Mouse (Mus musculus): Measurements from ENCODE around the gene Pdxp. TPM values are rescaled to one million over a fixed set of nuclear protein-coding genes. Genes with fewer than 3 reads are reported as not detected.

Pdxp gene
- polyA plus RNA-seq, 1 experiment = 33.1 TPM

GRCm38 (mm10) chr15:78873803-78874435 is 39.8 kb upstream of the Pdxp start:
- TF ChIP-seq CEBPB (IDR thresholded peaks at IDR 0.05; ENCODE audit: insufficient read depth, poor library complexity, severe bottlenecking) = no peak
- no peak for TF ChIP-seq E2F4 (IDR thresholded peaks at IDR 0.05; ENCODE audit: insufficient read depth)
- no peak for TF ChIP-seq SRF (IDR thresholded peaks at IDR 0.05; ENCODE audit: control insufficient read depth, insufficient read length, low read depth)
- no peak for TF ChIP-seq TCF3 (IDR thresholded peaks at IDR 0.05; ENCODE audit: insufficient read length, low read depth)
- no peak for TF ChIP-seq POLR2AphosphoS2 (IDR thresholded peaks at IDR 0.05; ENCODE audit: insufficient read length, low read depth)
- no peak for TF ChIP-seq MAX (IDR thresholded peaks at IDR 0.05; ENCODE audit: low read depth)
- no peak for TF ChIP-seq MYOD1 (IDR thresholded peaks at IDR 0.05; ENCODE audit: control insufficient read depth in 1 of 3, insufficient read length in 2 of 3, low read depth in 2 of 3)
- no peak for TF ChIP-seq POLR2A (IDR thresholded peaks at IDR 0.05; ENCODE audit: insufficient read length, low read depth)
- TF ChIP-seq TCF12 (IDR thresholded peaks at IDR 0.05; ENCODE audit: insufficient read depth, poor library complexity, severe bottlenecking) = no peak
- TF ChIP-seq USF1 (IDR thresholded peaks at IDR 0.05; ENCODE audit: low read depth) = no peak
- no peak for TF ChIP-seq REST (IDR thresholded peaks at IDR 0.05; ENCODE audit: insufficient read depth, insufficient read length)
- TF ChIP-seq MYOG (IDR thresholded peaks at IDR 0.05; ENCODE audit: control insufficient read depth in 1 of 3, insufficient read depth in 1 of 3, insufficient read length in 2 of 3, low read depth in 2 of 3) = no peak
- Histone ChIP-seq H3ac (ENCODE audit: control insufficient read depth, insufficient read length) (no peak overlapping the region), H3K36me3 (ENCODE audit: control insufficient read depth, insufficient read depth) (no peaks in the 10 kb centered on the region), H3K4me2 (ENCODE audit: low read depth) (no peak overlapping the region), H3K27me3 (ENCODE audit: control insufficient read depth, insufficient read depth, insufficient read length) (no peaks in the 10 kb centered on the region), H3K79me2 (ENCODE audit: control insufficient read depth, insufficient read depth) (peaks cover 9% of the 10 kb centered on the region), H3K4me3 (no peak overlapping the region)

- peaks cover 9% of the 10 kb centered on the region for H3K79me2 ChIP-seq (ENCODE audit: control insufficient read depth, insufficient read depth)
- H3K4me3 ChIP-seq = no peak overlapping the region
- H3K4me2 ChIP-seq (ENCODE audit: low read depth) = no peak overlapping the region
- TF ChIP-seq SRF (IDR thresholded peaks at IDR 0.05; ENCODE audit: control insufficient read depth, insufficient read length, low read depth) = no peak
- TF ChIP-seq REST (IDR thresholded peaks at IDR 0.05; ENCODE audit: insufficient read depth, insufficient read length) = no peak
- TF ChIP-seq MYOG (IDR thresholded peaks at IDR 0.05; ENCODE audit: control insufficient read depth in 1 of 3, insufficient read depth in 1 of 3, insufficient read length in 2 of 3, low read depth in 2 of 3) = no peak
- TF ChIP-seq TCF3 (IDR thresholded peaks at IDR 0.05; ENCODE audit: insufficient read length, low read depth) = no peak
- no peak for TF ChIP-seq MAX (IDR thresholded peaks at IDR 0.05; ENCODE audit: low read depth)
- TF ChIP-seq POLR2AphosphoS2 (IDR thresholded peaks at IDR 0.05; ENCODE audit: insufficient read length, low read depth) = no peak
- H3K36me3 ChIP-seq (ENCODE audit: control insufficient read depth, insufficient read depth) = no peaks in the 10 kb centered on the region
- no peak overlapping the region for H3ac ChIP-seq (ENCODE audit: control insufficient read depth, insufficient read length)
- no peaks in the 10 kb centered on the region for H3K27me3 ChIP-seq (ENCODE audit: control insufficient read depth, insufficient read depth, insufficient read length)
Observed at GRCm38 (mm10) chr15:78874989-78875388, 38.7 kb upstream of the Pdxp start.

- no peaks in the 10 kb centered on the region for H3K36me3 ChIP-seq (ENCODE audit: control insufficient read depth, insufficient read depth)
- no peak overlapping the region for H3K4me2 ChIP-seq (ENCODE audit: low read depth)
- no peaks in the 10 kb centered on the region for H3K27me3 ChIP-seq (ENCODE audit: control insufficient read depth, insufficient read depth, insufficient read length)
- peaks cover 9% of the 10 kb centered on the region for H3K79me2 ChIP-seq (ENCODE audit: control insufficient read depth, insufficient read depth)
- H3K4me3 ChIP-seq = peak overlapping the region; percentile 68
- TF ChIP-seq MAX (IDR thresholded peaks at IDR 0.05; ENCODE audit: low read depth) = no peak
- TF ChIP-seq MYOG (IDR thresholded peaks at IDR 0.05; ENCODE audit: control insufficient read depth in 1 of 3, insufficient read depth in 1 of 3, insufficient read length in 2 of 3, low read depth in 2 of 3) = no peak
- TF ChIP-seq TCF3 (IDR thresholded peaks at IDR 0.05; ENCODE audit: insufficient read length, low read depth) = no peak
- TF ChIP-seq REST (IDR thresholded peaks at IDR 0.05; ENCODE audit: insufficient read depth, insufficient read length) = no peak
- TF ChIP-seq E2F4 (IDR thresholded peaks at IDR 0.05; ENCODE audit: insufficient read depth) = no peak
- TF ChIP-seq SRF (IDR thresholded peaks at IDR 0.05; ENCODE audit: control insufficient read depth, insufficient read length, low read depth) = no peak
- no peak for TF ChIP-seq POLR2AphosphoS2 (IDR thresholded peaks at IDR 0.05; ENCODE audit: insufficient read length, low read depth)
- TF ChIP-seq POLR2A (IDR thresholded peaks at IDR 0.05; ENCODE audit: insufficient read length, low read depth) = no peak
- no peak for TF ChIP-seq CEBPB (IDR thresholded peaks at IDR 0.05; ENCODE audit: insufficient read depth, poor library complexity, severe bottlenecking)
- no peak for TF ChIP-seq MYOD1 (IDR thresholded peaks at IDR 0.05; ENCODE audit: control insufficient read depth in 1 of 3, insufficient read length in 2 of 3, low read depth in 2 of 3)
- TF ChIP-seq TCF12 (IDR thresholded peaks at IDR 0.05; ENCODE audit: insufficient read depth, poor library complexity, severe bottlenecking) = no peak
- no peak for TF ChIP-seq USF1 (IDR thresholded peaks at IDR 0.05; ENCODE audit: low read depth)
- no peak overlapping the region for H3ac ChIP-seq (ENCODE audit: control insufficient read depth, insufficient read length)
Observed at GRCm38 (mm10) chr15:78875537-78875936, 38.2 kb upstream of the Pdxp start.

GRCm38 (mm10) chr15:78876258-78876696 is 37.4 kb upstream of the Pdxp start:
- H3ac ChIP-seq (ENCODE audit: control insufficient read depth, insufficient read length) = peak overlapping the region; percentile 43
- H3K4me3 ChIP-seq = peak overlapping the region; percentile 68
- TF ChIP-seq POLR2AphosphoS2 (IDR thresholded peaks at IDR 0.05; ENCODE audit: insufficient read length, low read depth) (peak; percentile 22), SRF (IDR thresholded peaks at IDR 0.05; ENCODE audit: control insufficient read depth, insufficient read length, low read depth) (no peak)
- H3K36me3 ChIP-seq (ENCODE audit: control insufficient read depth, insufficient read depth) = no peaks in the 10 kb centered on the region
- H3K79me2 ChIP-seq (ENCODE audit: control insufficient read depth, insufficient read depth) = peaks cover 9% of the 10 kb centered on the region
- H3K27me3 ChIP-seq (ENCODE audit: control insufficient read depth, insufficient read depth, insufficient read length) = no peaks in the 10 kb centered on the region
- peak overlapping the region; percentile 99 for H3K4me2 ChIP-seq (ENCODE audit: low read depth)
